Mouse (Mus musculus) olfactory bulb, adult 2 months (tissue): ENCODE measurements around the gene Naa40.

Experiments used
- CTCF ChIP-seq: fragments of 200-500 bp; IDR thresholded peaks from 2 replicates; pipeline ENCODE4 v1.5.1; 2012; ENCODE audit warnings: low read depth, mild to moderate bottlenecking, low read length, moderate library complexity; ENCODE audit not compliant: insufficient read depth
- POLR2A ChIP-seq: fragments of 200-500 bp; IDR thresholded peaks from 2 replicates; pipeline ENCODE4 v1.6.1; 2012; ENCODE audit warnings: mild to moderate bottlenecking, low read depth, low read length, moderate library complexity; ENCODE audit not compliant: insufficient read depth

DNA sequence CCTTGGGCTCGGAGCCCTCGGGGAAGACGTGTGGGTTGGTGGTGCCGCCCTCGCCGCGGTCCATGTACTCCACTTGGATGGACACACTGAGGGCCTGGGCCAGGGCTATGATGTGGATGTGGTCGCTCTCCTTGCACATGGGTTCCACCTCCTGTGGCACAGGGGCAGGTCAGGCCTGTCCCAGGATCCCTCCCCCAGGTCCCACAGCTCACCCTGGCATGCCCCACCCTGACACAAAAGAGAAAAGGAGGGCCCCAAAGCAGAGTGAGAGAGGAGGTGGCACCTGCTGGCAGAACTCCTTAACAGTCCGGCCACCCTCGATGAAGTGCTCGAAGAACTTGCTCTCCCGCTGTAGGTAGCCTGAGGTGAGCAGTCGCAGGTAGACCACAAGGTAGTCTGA, 41.9 kb downstream of the Naa40 start:
- TF ChIP-seq CTCF (no peak), POLR2A (no peak)
